Mouse (Mus musculus): ENCODE results near the gene Gsc2. TPM values are rescaled to one million over a fixed set of nuclear protein-coding genes. Genes with fewer than 3 reads are reported as not detected.

Gene Gsc2
- polyA plus RNA-seq, 1 experiment, result not detected

GRCm38 (mm10) chr16:17938821-17939220, 24.0 kb upstream of the Gsc2 start:
- TF ChIP-seq FLI1 (IDR thresholded peaks at IDR 0.05; ENCODE audit: low read length) (no peak), GATA1 (IDR thresholded peaks at IDR 0.05; ENCODE audit: borderline replicate concordance, low read length) (no peak)
- no peaks in the 10 kb centered on the region for H3K27me3 ChIP-seq (replicated peaks)
- H3K4me1 ChIP-seq, result peaks cover 58% of the 10 kb centered on the region
- no peaks in the 10 kb centered on the region for H3K9me3 ChIP-seq
- H3K36me3 ChIP-seq (replicated peaks; ENCODE audit: low read length), result no peaks in the 10 kb centered on the region
- peak overlapping the region; percentile 67 for H3K4me3 ChIP-seq (replicated peaks)

- peaks cover 65% of the 10 kb centered on the region for H3K4me1 ChIP-seq
- no peaks in the 10 kb centered on the region for H3K36me3 ChIP-seq (replicated peaks; ENCODE audit: low read length)
- TF ChIP-seq FLI1 (IDR thresholded peaks at IDR 0.05; ENCODE audit: low read length) (no peak), GATA1 (IDR thresholded peaks at IDR 0.05; ENCODE audit: borderline replicate concordance, low read length) (no peak)
- H3K4me3 ChIP-seq (replicated peaks), result peak overlapping the region; percentile 51
- H3K27me3 ChIP-seq (replicated peaks), result no peaks in the 10 kb centered on the region
- no peaks in the 10 kb centered on the region for H3K9me3 ChIP-seq
These were observed 23.3 kb upstream of the Gsc2 start for GRCm38 (mm10) chr16:17938187-17938586.

- Histone ChIP-seq H3K36me3 (replicated peaks; ENCODE audit: low read length) (no peaks in the 10 kb centered on the region), H3K4me3 (replicated peaks) (peak overlapping the region; percentile 29), H3K9me3 (no peaks in the 10 kb centered on the region), H3K27me3 (replicated peaks) (no peaks in the 10 kb centered on the region), H3K4me1 (peaks cover 70% of the 10 kb centered on the region)
- TF ChIP-seq FLI1 (IDR thresholded peaks at IDR 0.05; ENCODE audit: low read length) (no peak), GATA1 (IDR thresholded peaks at IDR 0.05; ENCODE audit: borderline replicate concordance, low read length) (no peak)
These were observed 21.9 kb upstream of the Gsc2 start for GRCm38 (mm10) chr16:17936776-17937175.

- TF ChIP-seq GATA1 (IDR thresholded peaks at IDR 0.05; ENCODE audit: borderline replicate concordance, low read length) (no peak), FLI1 (IDR thresholded peaks at IDR 0.05; ENCODE audit: low read length) (no peak)
- no peaks in the 10 kb centered on the region for H3K27me3 ChIP-seq (replicated peaks)
- H3K36me3 ChIP-seq (replicated peaks; ENCODE audit: low read length), result no peaks in the 10 kb centered on the region
These were observed 19.6 kb upstream of the Gsc2 start for GRCm38 (mm10) chr16:17934445-17934910.

GRCm38 (mm10) chr16:17933594-17934444, 19.0 kb upstream of the Gsc2 start:
- Histone ChIP-seq H3K9me3 (no peaks in the 10 kb centered on the region), H3K4me1 (peaks cover 88% of the 10 kb centered on the region), H3K36me3 (replicated peaks; ENCODE audit: low read length) (no peaks in the 10 kb centered on the region), H3K27me3 (replicated peaks) (no peaks in the 10 kb centered on the region), H3K4me3 (replicated peaks) (no peak overlapping the region)
- TF ChIP-seq FLI1 (IDR thresholded peaks at IDR 0.05; ENCODE audit: low read length) (no peak), GATA1 (IDR thresholded peaks at IDR 0.05; ENCODE audit: borderline replicate concordance, low read length) (no peak)

More at GRCm38 (mm10) chr16:17934445-17934910, 19.6 kb upstream of the Gsc2 start:
- no peaks in the 10 kb centered on the region for H3K9me3 ChIP-seq
- no peak overlapping the region for H3K4me3 ChIP-seq (replicated peaks)
- peaks cover 88% of the 10 kb centered on the region for H3K4me1 ChIP-seq

- H3K27me3 ChIP-seq (replicated peaks), result no peaks in the 10 kb centered on the region
- no peaks in the 10 kb centered on the region for H3K9me3 ChIP-seq
- peaks cover 3% of the 10 kb centered on the region for H3K36me3 ChIP-seq (replicated peaks; ENCODE audit: low read length)
- TF ChIP-seq GATA1 (IDR thresholded peaks at IDR 0.05; ENCODE audit: borderline replicate concordance, low read length) (no peak), FLI1 (IDR thresholded peaks at IDR 0.05; ENCODE audit: low read length) (no peak)
- peaks cover 80% of the 10 kb centered on the region for H3K4me1 ChIP-seq
- no peak overlapping the region for H3K4me3 ChIP-seq (replicated peaks)
These were observed 17.1 kb upstream of the Gsc2 start for GRCm38 (mm10) chr16:17931906-17932460.

GRCm38 (mm10) chr16:17929631-17930030, 14.8 kb upstream of the Gsc2 start:
- Histone ChIP-seq H3K9me3 (no peaks in the 10 kb centered on the region), H3K4me1 (peaks cover 80% of the 10 kb centered on the region), H3K36me3 (replicated peaks; ENCODE audit: low read length) (peaks cover 26% of the 10 kb centered on the region), H3K4me3 (replicated peaks) (peak overlapping the region; percentile 10), H3K27me3 (replicated peaks) (no peaks in the 10 kb centered on the region)
- TF ChIP-seq FLI1 (IDR thresholded peaks at IDR 0.05; ENCODE audit: low read length) (no peak), GATA1 (IDR thresholded peaks at IDR 0.05; ENCODE audit: borderline replicate concordance, low read length) (no peak)

- Histone ChIP-seq H3K4me3 (replicated peaks) (peak overlapping the region; percentile 14), H3K27me3 (replicated peaks) (no peaks in the 10 kb centered on the region), H3K36me3 (replicated peaks; ENCODE audit: low read length) (peaks cover 30% of the 10 kb centered on the region), H3K4me1 (peaks cover 80% of the 10 kb centered on the region), H3K9me3 (no peaks in the 10 kb centered on the region)
- TF ChIP-seq GATA1 (IDR thresholded peaks at IDR 0.05; ENCODE audit: borderline replicate concordance, low read length) (no peak), FLI1 (IDR thresholded peaks at IDR 0.05; ENCODE audit: low read length) (no peak)
These were observed 14.4 kb upstream of the Gsc2 start for GRCm38 (mm10) chr16:17929211-17929610.

GRCm38 (mm10) chr16:17928627-17929104, 13.8 kb upstream of the Gsc2 start:
- TF ChIP-seq FLI1 (IDR thresholded peaks at IDR 0.05; ENCODE audit: low read length), result no peak
- no peak for TF ChIP-seq GATA1 (IDR thresholded peaks at IDR 0.05; ENCODE audit: borderline replicate concordance, low read length)
- H3K9me3 ChIP-seq, result no peaks in the 10 kb centered on the region
- peaks cover 80% of the 10 kb centered on the region for H3K4me1 ChIP-seq
- no peaks in the 10 kb centered on the region for H3K27me3 ChIP-seq (replicated peaks)
- peaks cover 35% of the 10 kb centered on the region for H3K36me3 ChIP-seq (replicated peaks; ENCODE audit: low read length)
- peak overlapping the region; percentile 96 for H3K4me3 ChIP-seq (replicated peaks)

- peaks cover 80% of the 10 kb centered on the region for H3K4me1 ChIP-seq
- TF ChIP-seq GATA1 (IDR thresholded peaks at IDR 0.05; ENCODE audit: borderline replicate concordance, low read length), result no peak
- TF ChIP-seq FLI1 (IDR thresholded peaks at IDR 0.05; ENCODE audit: low read length), result no peak
- H3K4me3 ChIP-seq (replicated peaks), result peak within 1 kb of the TSS; percentile 96
- H3K36me3 ChIP-seq (replicated peaks; ENCODE audit: low read length), result peaks cover 38% of the 10 kb centered on the region
- no peaks in the 10 kb centered on the region for H3K27me3 ChIP-seq (replicated peaks)
- H3K9me3 ChIP-seq, result no peaks in the 10 kb centered on the region
These were observed 13.3 kb upstream of the Gsc2 start, which contains the start of gene Slc25a1 for GRCm38 (mm10) chr16:17928087-17928580. TSS of gene Slc25a1 (minus strand) at chr16:17928219.
